Mouse (Mus musculus) bone marrow, adult 2 months (tissue): ENCODE results near the gene Rcbtb2.

Experiments
- CTCF ChIP-seq: fragments of 200-500 bp; IDR thresholded peaks from 2 replicates; pipeline ENCODE4 v1.5.1; 2011; ENCODE audit warnings: low read length, control low read depth; ENCODE audit not compliant: control insufficient read depth, insufficient read depth
- POLR2A ChIP-seq: fragments of 200-500 bp; IDR thresholded peaks from 2 replicates; pipeline ENCODE4 v1.6.1; 2011; ENCODE audit warnings: low read depth, mild to moderate bottlenecking, control low read depth, low read length, borderline replicate concordance; ENCODE audit not compliant: control insufficient read depth

- TF ChIP-seq POLR2A (no peak), CTCF (no peak)
These were observed 50.8 kb downstream of the Rcbtb2 start for GRCm38 (mm10) chr14:73173662-73174061.
